Mouse (Mus musculus) G1E (cell line): ENCODE results near the gene Atp6v0a1. TPM values are rescaled to one million over a fixed set of nuclear protein-coding genes. Genes with fewer than 3 reads are reported as not detected.

Experiments used
- ATAC-seq: 2 replicates; pipeline ENCODE4 v1.8.0; 2016; ENCODE audit warnings: mild to moderate bottlenecking; ENCODE audit not compliant: insufficient number of reproducible peaks, poor library complexity, low FRiP score, severe bottlenecking; ENCODE audit errors: extremely low read depth
- DNase-seq: peaks from one replicate; pipeline ENCODE4 v3.0.0; 2012; ENCODE audit warnings: low spot score
- H3K27me3 ChIP-seq: 2 replicates; pipeline ENCODE4 v1.6.1; 2012; ENCODE audit warnings: mild to moderate bottlenecking, low read length, inconsistent platforms; ENCODE audit not compliant: insufficient read depth
- H3K36me3 ChIP-seq: replicated peaks from 2 replicates; pipeline ENCODE3; 2012; ENCODE audit warnings: mild to moderate bottlenecking, inconsistent platforms
- H3K4me1 ChIP-seq: 2 replicates; pipeline ENCODE4 v1.6.1; 2012; ENCODE audit warnings: low read depth, low read length, inconsistent platforms, mixed read lengths; ENCODE audit not compliant: insufficient read depth
- H3K4me3 ChIP-seq: 2 replicates; pipeline ENCODE4 v1.5.1; 2012; ENCODE audit warnings: low read depth, mild to moderate bottlenecking, inconsistent platforms, low read length, moderate library complexity, mixed read lengths
- H3K9me3 ChIP-seq: replicated peaks from 2 replicates; pipeline ENCODE4 v1.6.1; 2012; ENCODE audit warnings: inconsistent platforms
- CTCF ChIP-seq: IDR thresholded peaks from 2 replicates; pipeline ENCODE4 v1.5.1; 2012; ENCODE audit warnings: low read depth, low read length, inconsistent platforms, mixed read lengths
- GATA1 ChIP-seq: IDR thresholded peaks from 2 replicates; pipeline ENCODE4 v1.6.1; 2012; ENCODE audit warnings: borderline replicate concordance, low read length, inconsistent platforms, mixed read lengths
- GATA2 ChIP-seq: IDR thresholded peaks from 2 replicates; pipeline ENCODE4 v1.6.1; 2012; ENCODE audit warnings: low read depth, low read length, inconsistent platforms, borderline replicate concordance
- POLR2AphosphoS5 ChIP-seq: IDR thresholded peaks from 2 replicates; pipeline ENCODE4 v1.6.1; 2012; ENCODE audit warnings: low read depth, low read length, inconsistent platforms; ENCODE audit not compliant: insufficient replicate concordance
- TAL1 ChIP-seq: conservative IDR thresholded peaks from 2 replicates; pipeline ENCODE4 v1.6.1; 2012; ENCODE audit warnings: low read depth, low read length, inconsistent platforms, mixed read lengths
- polyA plus RNA-seq: library from polyadenylated mRNA; stranded (reverse); fragments of >175 nt; gene quantifications from 2 replicates; pipeline ENCODE4 v1.2.3, GENCODE M21; 2012
- total RNA-seq, 2 experiments: library from RNA; stranded (forward) in 1 of 2; stranded (reverse) in 1 of 2; fragments of 200-1000 nt in 1 of 2; fragments of >200 nt in 1 of 2; fragmentation: Nextera tagmentation in 1 of 2; gene quantifications; 2 replicates each; pipeline ENCODE4 v1.2.3; 2014 to 2017

Gene Atp6v0a1
- total and polyA plus RNA-seq, 3 experiments, result 26.3 to 180 (median 77.6) TPM

DNA sequence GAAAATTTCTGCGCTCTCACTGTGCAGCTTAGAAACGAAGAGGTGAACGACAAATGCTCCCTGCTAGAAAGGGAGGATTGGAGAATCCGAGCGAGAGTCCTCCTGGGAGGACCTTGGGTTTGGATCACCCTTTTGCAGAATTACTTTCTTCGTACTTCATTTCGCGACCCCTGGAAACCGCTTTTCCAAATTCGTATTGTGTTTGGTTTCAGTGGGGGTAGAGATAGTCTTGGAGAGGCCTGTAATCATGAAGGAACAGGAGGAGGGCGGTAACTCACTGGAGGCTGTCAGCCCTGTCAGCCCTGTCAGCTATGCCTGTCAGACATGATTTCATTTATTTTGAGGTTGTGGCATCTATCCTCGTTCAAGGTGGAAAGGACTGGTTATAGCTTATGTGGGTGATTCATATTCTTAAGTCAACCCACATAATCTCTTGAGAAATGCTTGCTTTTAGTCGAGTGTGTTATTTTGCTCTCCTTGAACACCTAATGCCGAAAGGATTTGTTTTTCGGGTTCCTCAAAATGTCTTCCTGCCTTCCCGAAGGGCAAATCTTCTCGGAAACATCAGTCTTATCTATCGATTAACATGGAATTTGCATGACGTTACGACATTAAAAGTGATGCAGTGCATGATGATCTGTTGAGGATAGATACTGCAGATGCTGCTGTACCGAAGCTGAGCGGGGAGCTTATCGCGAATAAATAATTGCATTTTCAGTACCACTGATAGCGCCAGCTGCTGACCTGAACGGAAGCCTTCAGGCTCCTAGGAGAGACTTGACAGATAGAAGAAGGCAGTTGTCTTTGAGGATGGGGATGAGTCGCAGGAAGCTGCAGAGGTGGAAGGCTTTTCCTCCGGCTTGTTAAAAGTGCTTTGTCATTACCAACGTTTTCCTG lies 884 bp downstream of the Atp6v0a1 start:
- Histone ChIP-seq H3K9me3 (no peaks in the 10 kb centered on the region), H3K4me1 (peaks cover 48% of the 10 kb centered on the region), H3K27me3 (0 out of 2 replicates have a peak, but pooled peaks cover 2% of the 10 kb centered on the region), H3K36me3 (peaks cover 30% of the 10 kb centered on the region), H3K4me3 (peak overlapping the region; percentile 75)
- TF ChIP-seq GATA1 (no peak), TAL1 (peak; percentile 37)
- ATAC-seq (peak; percentile 55), DNase-seq (peak; percentile 49)

DNA sequence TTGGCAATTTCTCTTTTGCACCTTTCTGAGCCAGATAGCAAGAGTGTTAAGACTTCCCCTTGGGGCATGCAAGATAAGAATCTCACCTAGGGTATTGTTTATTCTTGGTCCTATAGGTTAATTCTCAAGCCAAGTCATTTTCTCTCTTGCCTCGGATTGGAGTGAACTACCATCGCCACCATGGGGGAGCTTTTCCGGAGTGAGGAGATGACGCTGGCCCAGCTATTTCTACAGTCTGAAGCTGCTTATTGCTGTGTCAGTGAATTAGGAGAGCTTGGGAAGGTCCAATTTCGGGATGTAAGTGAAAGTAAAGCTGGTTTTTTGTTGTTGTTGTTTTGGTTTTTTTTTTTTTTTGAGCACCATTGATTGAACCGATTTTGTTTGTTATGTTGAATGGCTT lies 2.4 kb downstream of the Atp6v0a1 start:
- Histone ChIP-seq H3K4me3 (no peak overlapping the region; the same call in 1 of the 2 replicates), H3K9me3 (no peaks in the 10 kb centered on the region), H3K36me3 (peaks cover 42% of the 10 kb centered on the region), H3K4me1 (peaks cover 50% of the 10 kb centered on the region), H3K27me3 (no peaks in the 10 kb centered on the region)
- DNase-seq (no peak), ATAC-seq (no peak)
- TF ChIP-seq TAL1 (no peak), GATA1 (no peak), CTCF (no peak), POLR2AphosphoS5 (no peak)

DNA sequence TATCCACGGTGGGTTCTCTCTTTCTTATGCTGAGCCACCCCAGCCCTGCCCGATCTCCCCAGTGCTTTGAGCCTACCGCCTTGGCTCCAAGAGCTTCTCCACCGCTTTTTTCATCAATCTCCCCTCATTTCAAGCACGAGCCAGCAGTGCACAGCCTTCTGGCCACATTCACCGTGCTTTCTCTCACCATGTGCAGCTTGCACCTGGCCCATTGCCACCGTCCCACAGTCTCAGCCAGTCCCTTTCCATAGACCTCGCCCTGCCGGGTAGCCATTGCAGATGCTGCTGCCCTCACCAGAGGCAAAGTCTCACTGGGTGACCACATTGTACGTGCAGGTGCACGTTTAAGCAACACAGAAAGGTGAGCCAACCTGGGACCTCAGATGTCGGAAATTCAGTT lies 14.1 kb downstream of the Atp6v0a1 start:
- Histone ChIP-seq H3K4me3 (no peak overlapping the region), H3K36me3 (peaks cover 91% of the 10 kb centered on the region), H3K9me3 (no peaks in the 10 kb centered on the region), H3K4me1 (no peaks in the 10 kb centered on the region), H3K27me3 (no peaks in the 10 kb centered on the region)
- TF ChIP-seq POLR2AphosphoS5, result no peak
- TF ChIP-seq GATA1, result no peak
- TF ChIP-seq GATA2, result no peak
- no peak for TF ChIP-seq TAL1
- no peak for TF ChIP-seq CTCF
- DNase-seq (no peak), ATAC-seq (no peak)

DNA sequence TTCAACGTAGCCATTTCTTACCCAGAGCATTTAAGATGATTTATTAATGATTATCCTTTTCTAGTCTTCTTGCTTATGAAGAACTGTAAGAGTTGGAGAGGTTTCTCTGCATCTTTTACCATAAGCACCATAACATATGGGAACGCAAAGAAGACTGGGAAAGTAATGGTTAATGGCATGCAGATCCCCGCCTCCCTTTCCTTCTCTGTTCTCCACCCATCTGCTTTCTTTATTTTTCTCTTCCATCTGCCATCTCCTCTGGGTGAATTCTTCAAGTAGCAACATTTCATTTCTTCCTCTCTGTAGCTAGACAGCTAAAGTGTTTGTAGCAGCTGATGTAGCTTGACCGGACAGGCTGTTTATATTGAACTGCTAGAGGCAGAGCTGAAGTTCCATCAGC lies 14.7 kb downstream of the Atp6v0a1 start:
- no peak overlapping the region for H3K4me3 ChIP-seq
- ATAC-seq, result no peak
- DNase-seq, result no peak
- no peaks in the 10 kb centered on the region for H3K9me3 ChIP-seq
- TF ChIP-seq CTCF (no peak), POLR2AphosphoS5 (no peak), GATA1 (no peak), TAL1 (no peak), GATA2 (no peak)
- peaks cover 91% of the 10 kb centered on the region for H3K36me3 ChIP-seq
- H3K4me1 ChIP-seq, result no peaks in the 10 kb centered on the region
- H3K27me3 ChIP-seq, result no peaks in the 10 kb centered on the region

DNA sequence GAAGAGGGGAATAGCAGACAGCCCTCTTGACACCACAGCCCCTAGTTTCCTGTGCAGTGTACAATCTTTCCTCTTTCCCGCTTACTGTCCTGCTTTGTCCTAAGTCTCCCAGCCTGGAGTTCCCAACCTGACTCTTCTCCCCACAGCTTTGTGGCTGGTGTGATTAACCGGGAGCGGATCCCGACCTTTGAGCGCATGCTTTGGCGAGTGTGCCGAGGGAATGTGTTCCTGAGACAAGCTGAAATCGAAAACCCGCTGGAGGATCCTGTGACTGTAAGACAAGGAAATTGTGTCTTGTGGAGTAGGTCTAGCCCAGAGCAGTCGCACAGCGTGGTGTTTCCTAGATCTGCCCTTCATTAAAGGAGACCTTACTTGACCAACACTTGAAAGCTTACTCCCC lies 17.9 kb downstream of the Atp6v0a1 start:
- ATAC-seq (no peak), DNase-seq (no peak)
- H3K4me1 ChIP-seq, result no peaks in the 10 kb centered on the region
- no peak overlapping the region for H3K4me3 ChIP-seq
- H3K9me3 ChIP-seq, result no peaks in the 10 kb centered on the region
- TF ChIP-seq POLR2AphosphoS5 (no peak), GATA2 (no peak), TAL1 (no peak), GATA1 (no peak), CTCF (no peak)
- no peaks in the 10 kb centered on the region for H3K27me3 ChIP-seq
- peaks cover 90% of the 10 kb centered on the region for H3K36me3 ChIP-seq

DNA sequence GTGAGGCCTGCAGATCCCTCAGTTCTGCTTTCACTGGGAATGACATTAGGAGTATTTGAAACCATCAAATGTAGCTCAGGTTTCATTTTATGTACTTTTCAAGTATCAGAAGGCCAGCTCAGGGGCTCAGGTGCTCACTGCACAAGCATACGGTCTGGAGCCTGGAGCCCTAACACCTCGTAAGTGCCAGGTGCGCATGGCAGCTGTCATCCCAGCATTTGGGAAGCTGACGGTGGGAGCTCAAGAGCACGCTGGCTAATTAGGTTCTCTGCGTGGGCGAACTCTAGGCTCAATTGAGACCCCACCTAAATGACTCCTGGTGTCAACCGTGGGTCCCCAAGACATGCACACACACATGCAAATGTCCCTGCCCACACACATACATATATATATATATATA lies 20.1 kb downstream of the Atp6v0a1 start:
- no peak for TF ChIP-seq GATA1
- TF ChIP-seq POLR2AphosphoS5, result no peak
- TF ChIP-seq GATA2, result no peak
- TF ChIP-seq TAL1, result no peak
- no peak for TF ChIP-seq CTCF
- peaks cover 90% of the 10 kb centered on the region for H3K36me3 ChIP-seq
- no peak overlapping the region for H3K4me3 ChIP-seq
- H3K9me3 ChIP-seq, result no peaks in the 10 kb centered on the region
- H3K27me3 ChIP-seq, result no peaks in the 10 kb centered on the region
- DNase-seq (no peak), ATAC-seq (no peak)
- H3K4me1 ChIP-seq, result no peaks in the 10 kb centered on the region
